Mouse (Mus musculus): ENCODE data around the gene Clcnka.

- no peak for TF ChIP-seq CTCF (IDR thresholded peaks at IDR 0.05; ENCODE audit: low read depth, low read length)
- TF ChIP-seq POLR2A (IDR thresholded peaks at IDR 0.05; ENCODE audit: insufficient read depth, low read length): no peak
- no peak for TF ChIP-seq EP300 (IDR thresholded peaks at IDR 0.05; ENCODE audit: insufficient read depth, low read depth, low read length)
These were observed 18.9 kb downstream of the Clcnka start for GRCm38 (mm10) chr4:141379674-141380073.

All from ES-Bruce4 (cell line).